Mouse (Mus musculus): Measurements from ENCODE around the gene Babam2.

GRCm38 (mm10) chr5:31902891-31903290, 205.4 kb downstream of the Babam2 start:
- TF ChIP-seq GATA1 (IDR thresholded peaks at IDR 0.05; ENCODE audit: low read length) (no peak), TAL1 (IDR thresholded peaks at IDR 0.05; ENCODE audit: low read length) (no peak)

Measured in erythroblast, embryonic 14.5 days (primary cell).